Mouse (Mus musculus): ENCODE measurements around the gene Slc8a1. TPM values are rescaled to one million over a fixed set of nuclear protein-coding genes. Genes with fewer than 3 reads are reported as not detected.

The Slc8a1 gene
- polyA plus RNA-seq, 1 experiment from 2014 or later: not detected

- no peak for TF ChIP-seq CTCF (IDR thresholded peaks at IDR 0.05)
- peaks cover 8% of the 10 kb centered on the region for H3K27me3 ChIP-seq
- DNase-seq (ENCODE audit: low read depth, low spot score) (no peak), ATAC-seq (no peak)
- in situ Hi-C loops (cut with MboI; ENCODE audit: low pct_unique_long_range_greater_than_20kb): no loop called here
- POLR2A ChIA-PET: no interaction called here
- CTCF ChIA-PET: no interaction called here
These were observed 117.0 kb downstream of the Slc8a1 start for GRCm38 (mm10) chr17:81621188-81621644.

- no peak for ATAC-seq
These were observed 119.7 kb downstream of the Slc8a1 start for GRCm38 (mm10) chr17:81618461-81618860.

DNA sequence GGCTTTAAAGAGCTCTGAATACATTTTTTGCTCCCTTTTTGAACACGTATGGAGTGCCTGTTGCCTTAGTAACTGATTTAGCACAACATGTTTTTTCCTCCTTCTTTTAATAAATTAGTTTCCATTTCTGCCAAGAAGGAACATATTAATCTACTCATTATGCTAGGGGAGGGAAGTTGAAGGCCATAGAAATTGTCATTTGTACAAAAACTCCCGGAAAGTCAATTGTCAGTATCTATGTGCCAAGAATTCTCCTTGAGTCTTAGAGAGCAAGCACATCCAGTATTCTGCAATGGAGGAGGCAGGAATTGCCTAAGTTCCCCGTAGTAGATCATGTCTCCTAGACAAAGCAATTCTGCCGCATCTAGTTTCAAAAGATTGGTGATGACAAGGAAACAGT, 121.9 kb downstream of the Slc8a1 start:
- H3K27me3 ChIP-seq: no peaks in the 10 kb centered on the region
- in situ Hi-C loops (cut with MboI; ENCODE audit: low pct_unique_long_range_greater_than_20kb): no loop called here
- ATAC-seq (no peak), DNase-seq (ENCODE audit: low read depth, low spot score) (no peak)
- no peak for TF ChIP-seq CTCF (IDR thresholded peaks at IDR 0.05)
- ChIA-PET CTCF (no interaction called here), POLR2A (no interaction called here)

More at GRCm38 (mm10) chr17:81618461-81618860, 119.7 kb downstream of the Slc8a1 start:
- ChIA-PET CTCF (no interaction called here), POLR2A (no interaction called here)
- no peak for DNase-seq (ENCODE audit: low read depth, low spot score)
- in situ Hi-C loops (cut with MboI; ENCODE audit: low pct_unique_long_range_greater_than_20kb): no loop called here
- TF ChIP-seq CTCF (IDR thresholded peaks at IDR 0.05): no peak
- H3K27me3 ChIP-seq: peaks cover 8% of the 10 kb centered on the region

DNA sequence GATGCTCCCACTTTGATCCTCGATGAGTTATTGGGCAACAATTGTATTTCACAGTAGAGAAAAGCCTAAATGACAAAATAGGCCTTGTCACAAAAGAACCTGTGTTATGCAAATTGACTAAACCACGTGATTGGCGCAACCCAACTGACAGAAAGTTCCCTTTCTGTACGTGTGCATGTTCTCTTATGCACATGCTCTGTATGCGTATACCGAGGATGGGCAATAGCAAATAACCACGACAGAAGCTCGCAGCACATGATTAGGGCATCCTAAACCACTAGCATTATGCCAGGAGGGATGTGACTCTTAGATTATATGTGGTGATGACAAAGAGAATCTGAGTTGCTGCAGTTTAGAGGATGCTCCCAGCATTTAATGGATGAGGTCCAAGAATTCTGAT, 122.8 kb downstream of the Slc8a1 start:
- ATAC-seq (no peak), DNase-seq (ENCODE audit: low read depth, low spot score) (no peak)
- ChIA-PET POLR2A (no interaction called here), CTCF (no interaction called here)
- in situ Hi-C loops (cut with MboI; ENCODE audit: low pct_unique_long_range_greater_than_20kb): no loop called here
- no peaks in the 10 kb centered on the region for H3K27me3 ChIP-seq
- no peak for TF ChIP-seq CTCF (IDR thresholded peaks at IDR 0.05)

GRCm38 (mm10) chr17:81607515-81607914, 130.7 kb downstream of the Slc8a1 start:
- in situ Hi-C loops (cut with MboI; ENCODE audit: low pct_unique_long_range_greater_than_20kb): no loop called here
- ATAC-seq (no peak), DNase-seq (ENCODE audit: low read depth, low spot score) (no peak)
- CTCF ChIA-PET: no interaction called here
- no peaks in the 10 kb centered on the region for H3K27me3 ChIP-seq
- POLR2A ChIA-PET: no interaction called here
- TF ChIP-seq CTCF (IDR thresholded peaks at IDR 0.05): no peak

GRCm38 (mm10) chr17:81606084-81606483, 132.1 kb downstream of the Slc8a1 start:
- DNase-seq (ENCODE audit: low read depth, low spot score) (no peak), ATAC-seq (no peak)
- POLR2A ChIA-PET: no interaction called here
- no peak for TF ChIP-seq CTCF (IDR thresholded peaks at IDR 0.05)
- no peaks in the 10 kb centered on the region for H3K27me3 ChIP-seq
- in situ Hi-C loops (cut with MboI; ENCODE audit: low pct_unique_long_range_greater_than_20kb): no loop called here
- CTCF ChIA-PET: no interaction called here

GRCm38 (mm10) chr17:81605219-81605660, 132.9 kb downstream of the Slc8a1 start:
- DNase-seq (ENCODE audit: low read depth, low spot score) (no peak), ATAC-seq (no peak)
- CTCF ChIA-PET: no interaction called here
- in situ Hi-C loops (cut with MboI; ENCODE audit: low pct_unique_long_range_greater_than_20kb): no loop called here
- H3K27me3 ChIP-seq: no peaks in the 10 kb centered on the region
- TF ChIP-seq CTCF (IDR thresholded peaks at IDR 0.05): no peak
- POLR2A ChIA-PET: no interaction called here

DNA sequence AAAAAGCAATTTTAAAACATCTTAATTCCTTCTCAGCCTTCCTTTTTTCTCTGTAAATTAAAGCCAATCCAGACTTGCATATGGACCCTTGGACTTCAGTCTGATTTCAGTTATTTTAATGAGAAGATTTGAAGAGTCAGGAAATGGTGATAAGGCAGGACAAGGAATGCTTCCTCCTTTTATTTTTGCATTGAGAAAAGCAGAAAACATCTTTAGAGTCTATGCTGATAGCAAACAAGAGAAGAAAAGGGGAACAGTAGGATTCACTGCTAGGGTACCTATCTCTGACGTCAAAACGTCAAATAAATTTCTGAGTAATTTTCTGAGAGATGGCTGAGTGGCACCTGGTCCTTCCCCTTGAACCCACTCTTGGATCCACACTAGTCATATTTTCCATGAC, 139.1 kb downstream of the Slc8a1 start:
- CTCF ChIA-PET: no interaction called here
- no peak for TF ChIP-seq CTCF (IDR thresholded peaks at IDR 0.05)
- DNase-seq (ENCODE audit: low read depth, low spot score) (no peak), ATAC-seq (no peak)
- in situ Hi-C loops (cut with MboI; ENCODE audit: low pct_unique_long_range_greater_than_20kb): no loop called here
- H3K27me3 ChIP-seq: no peaks in the 10 kb centered on the region
- POLR2A ChIA-PET: no interaction called here

GRCm38 (mm10) chr17:81589791-81590190, 148.4 kb downstream of the Slc8a1 start:
- ATAC-seq (no peak), DNase-seq (ENCODE audit: low read depth, low spot score) (no peak)
- TF ChIP-seq CTCF (IDR thresholded peaks at IDR 0.05): no peak
- no peaks in the 10 kb centered on the region for H3K27me3 ChIP-seq
- ChIA-PET CTCF (interaction anchor here (1.6 kb wide), 1 partner anchor 13 kb away, joined by 5 read pairs; no protein-coding TSS in a partner anchor), POLR2A (no interaction called here)
- in situ Hi-C loops (cut with MboI; ENCODE audit: low pct_unique_long_range_greater_than_20kb): no loop called here

GRCm38 (mm10) chr17:81586759-81587158, 151.4 kb downstream of the Slc8a1 start:
- CTCF ChIA-PET: no interaction called here
- no peaks in the 10 kb centered on the region for H3K27me3 ChIP-seq
- in situ Hi-C loops (cut with MboI; ENCODE audit: low pct_unique_long_range_greater_than_20kb): no loop called here
- POLR2A ChIA-PET: no interaction called here
- no peak for DNase-seq (ENCODE audit: low read depth, low spot score)
- no peak for TF ChIP-seq CTCF (IDR thresholded peaks at IDR 0.05)
- ATAC-seq: no peak

DNA sequence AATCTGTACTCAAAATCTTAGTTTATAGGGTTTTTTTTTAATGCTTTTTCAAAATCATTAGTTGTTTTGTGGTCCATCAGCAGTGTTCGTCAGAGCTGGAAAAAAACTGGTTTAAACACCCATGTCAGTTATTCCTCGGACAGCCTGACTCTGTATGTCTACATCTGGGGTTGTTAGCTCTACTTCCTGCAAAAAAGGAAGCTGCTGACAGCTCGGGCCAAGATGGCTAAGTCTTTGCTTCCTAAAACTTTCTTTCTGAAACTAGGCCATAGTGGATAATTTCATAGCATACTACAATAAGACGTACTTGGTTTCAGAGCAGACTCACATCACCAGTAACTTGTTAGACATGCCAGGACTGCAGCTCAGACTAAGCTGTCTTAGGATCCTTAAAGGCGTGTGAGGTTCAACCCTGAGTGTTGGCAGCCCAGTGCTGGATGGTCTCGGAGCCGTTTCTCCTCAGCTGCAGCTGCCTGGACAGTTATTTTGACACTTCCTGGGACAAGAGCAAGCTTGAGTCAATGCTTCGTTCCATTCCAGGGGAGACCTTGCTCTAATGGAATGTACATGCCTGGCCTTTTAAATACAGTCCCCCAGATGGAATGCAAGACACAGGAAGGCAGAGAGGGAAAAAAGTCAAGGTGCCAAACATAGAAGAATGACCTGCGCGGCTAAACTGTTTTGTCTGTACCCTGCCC, 158.3 kb downstream of the Slc8a1 start:
- ATAC-seq (no peak), DNase-seq (ENCODE audit: low read depth, low spot score) (no peak)
- ChIA-PET POLR2A (no interaction called here), CTCF (no interaction called here)
- in situ Hi-C loops (cut with MboI; ENCODE audit: low pct_unique_long_range_greater_than_20kb): no loop called here
- no peaks in the 10 kb centered on the region for H3K27me3 ChIP-seq
- no peak for TF ChIP-seq CTCF (IDR thresholded peaks at IDR 0.05)

DNA sequence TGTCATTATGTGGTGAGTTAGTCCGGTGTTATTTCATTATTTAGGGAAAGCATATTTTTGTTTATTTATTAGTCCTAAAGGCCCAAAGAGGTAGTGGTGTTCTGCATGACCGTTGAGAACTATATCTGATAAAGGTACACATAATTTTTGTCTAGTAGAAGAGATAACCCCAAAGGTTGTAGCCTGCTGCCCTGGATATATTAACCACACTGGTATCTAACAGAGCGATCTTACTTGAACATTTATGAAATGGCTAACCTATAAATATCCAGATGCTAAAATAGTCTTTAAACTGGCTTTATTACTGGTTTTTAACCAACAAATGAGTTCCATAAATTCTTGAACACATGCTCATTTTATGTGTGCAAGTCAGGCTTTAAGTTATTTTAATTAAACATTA, 161.3 kb downstream of the Slc8a1 start:
- no peak for TF ChIP-seq CTCF (IDR thresholded peaks at IDR 0.05)
- DNase-seq (ENCODE audit: low read depth, low spot score) (no peak), ATAC-seq (no peak)
- in situ Hi-C loops (cut with MboI; ENCODE audit: low pct_unique_long_range_greater_than_20kb): no loop called here
- POLR2A ChIA-PET: no interaction called here
- H3K27me3 ChIP-seq: peaks cover 4% of the 10 kb centered on the region
- CTCF ChIA-PET: no interaction called here

Measured in Patski (cell line).